Mouse (Mus musculus): ENCODE measurements around the gene Sectm1a. TPM values are rescaled to one million over a fixed set of nuclear protein-coding genes. Genes with fewer than 3 reads are reported as not detected.
"Not testable (repeated sequence)": the region's sequence is repeated elsewhere in the genome, so short reads cannot be mapped to it uniquely, and the experiment has no call there.

Sectm1a gene
- polyA plus RNA-seq, 1 experiment from 2014 or later, result not detected

DNA sequence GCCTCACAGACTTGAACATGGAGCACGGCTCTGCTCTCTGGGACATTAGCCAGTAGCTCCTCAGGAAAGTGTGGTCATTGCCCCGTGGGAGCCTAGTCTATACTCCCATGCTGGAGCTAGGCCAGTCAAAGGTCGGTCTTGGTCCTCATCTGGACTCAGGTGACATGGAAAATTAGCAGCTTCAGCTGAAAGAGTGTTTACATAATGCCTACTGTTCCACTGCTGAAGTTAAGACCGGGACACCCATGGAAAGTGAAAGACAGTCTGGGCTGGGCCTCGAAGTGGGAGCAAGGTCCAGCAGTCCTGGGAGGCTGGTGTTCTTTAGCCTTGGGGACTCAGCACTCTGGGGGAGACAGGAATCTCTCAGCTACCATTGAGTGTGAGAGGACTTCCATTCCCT, 22.9 kb downstream of the Sectm1a start:
- ATAC-seq, result no peak
- H3K9ac ChIP-seq (replicated peaks; ENCODE audit: low read depth, low read length), result no peak overlapping the region
- H3K27me3 ChIP-seq (replicated peaks; ENCODE audit: control insufficient read depth, insufficient read depth, low read length), result no peaks in the 10 kb centered on the region
- no peaks in the 10 kb centered on the region for H3K4me1 ChIP-seq (replicated peaks; ENCODE audit: control insufficient read depth, insufficient read depth, low read length)
- H3K27ac ChIP-seq (ENCODE audit: low read length), result no peak overlapping the region
- H3K4me2 ChIP-seq (ENCODE audit: low read length), result no peak overlapping the region
- H3K36me3 ChIP-seq (ENCODE audit: control insufficient read depth, insufficient read depth), result no peaks in the 10 kb centered on the region
- H3K4me3 ChIP-seq (replicated peaks; ENCODE audit: low read length), result no peak overlapping the region
- 84% methylated on average over 5 of the region's 5 CpGs for WGBS
- H3K9me3 ChIP-seq (ENCODE audit: control insufficient read depth, low read length), result no peaks in the 10 kb centered on the region

DNA sequence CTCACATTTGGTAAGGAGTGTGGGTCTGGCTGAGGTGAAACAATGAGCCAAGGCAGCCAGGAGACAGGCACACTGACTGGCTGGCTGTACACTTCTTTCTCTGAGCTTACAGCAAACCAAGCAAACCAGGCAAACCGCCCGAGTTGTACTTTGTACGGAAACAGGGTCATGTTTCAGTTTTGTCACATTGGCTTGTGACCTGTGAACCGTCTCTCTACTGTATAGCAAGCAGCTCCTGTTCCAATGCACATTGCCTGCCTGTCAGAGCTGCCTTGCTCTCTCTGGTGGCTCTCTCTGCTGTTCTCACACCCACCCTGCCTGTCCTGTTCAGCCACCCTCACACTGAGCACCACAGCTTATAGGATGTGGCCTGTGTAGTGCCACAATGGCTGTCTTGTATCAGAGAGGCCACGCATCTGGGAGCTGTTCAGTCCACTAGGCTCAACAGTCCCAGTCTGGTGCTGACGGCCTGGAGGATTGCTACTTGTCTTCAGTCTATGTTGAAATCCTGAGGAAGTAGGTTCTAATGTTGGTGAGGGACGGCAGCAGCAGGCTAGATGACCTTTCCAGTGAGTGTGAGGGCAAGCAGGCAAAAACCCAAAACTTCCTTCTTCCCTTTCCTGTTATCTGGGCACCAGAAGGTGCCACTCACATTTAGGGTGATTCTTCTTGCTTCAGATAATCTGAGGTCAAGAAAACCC, 24.3 kb downstream of the Sectm1a start:
- no peaks in the 10 kb centered on the region for H3K9me3 ChIP-seq (ENCODE audit: control insufficient read depth, low read length)
- H3K36me3 ChIP-seq (ENCODE audit: control insufficient read depth, insufficient read depth), result no peaks in the 10 kb centered on the region
- no peaks in the 10 kb centered on the region for H3K4me1 ChIP-seq (replicated peaks; ENCODE audit: control insufficient read depth, insufficient read depth, low read length)
- no peak overlapping the region for H3K27ac ChIP-seq (ENCODE audit: low read length)
- 78% methylated on average over 7 of the region's 7 CpGs for WGBS
- no peak for ATAC-seq
- H3K9ac ChIP-seq (replicated peaks; ENCODE audit: low read depth, low read length), result no peak overlapping the region
- no peak overlapping the region for H3K4me2 ChIP-seq (ENCODE audit: low read length)
- no peaks in the 10 kb centered on the region for H3K27me3 ChIP-seq (replicated peaks; ENCODE audit: control insufficient read depth, insufficient read depth, low read length)
- no peak overlapping the region for H3K4me3 ChIP-seq (replicated peaks; ENCODE audit: low read length)

DNA sequence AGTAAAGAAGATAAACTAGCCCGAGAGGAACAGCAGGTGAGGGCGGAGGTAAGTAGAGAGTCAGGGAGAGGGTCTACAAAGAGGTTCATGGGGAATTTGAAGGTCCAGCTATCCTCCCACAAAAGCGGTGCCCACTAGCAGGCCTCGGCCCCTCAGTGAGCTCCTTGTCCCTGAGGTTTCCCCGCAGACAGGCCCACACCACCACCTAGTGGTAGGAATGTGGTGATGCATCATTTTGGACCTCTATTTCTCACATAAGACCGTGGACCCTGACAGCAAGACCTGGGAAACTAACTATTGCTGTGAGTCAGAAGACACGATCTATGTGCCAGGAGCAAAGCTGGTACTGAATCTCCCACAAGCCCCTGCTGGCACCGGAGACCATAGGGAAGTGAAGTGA, 27.5 kb downstream of the Sectm1a start:
- Histone ChIP-seq H3K4me1 (replicated peaks; ENCODE audit: control insufficient read depth, insufficient read depth, low read length) (no peaks in the 10 kb centered on the region), H3K27me3 (replicated peaks; ENCODE audit: control insufficient read depth, insufficient read depth, low read length) (no peaks in the 10 kb centered on the region), H3K4me3 (replicated peaks; ENCODE audit: low read length) (no peak overlapping the region), H3K36me3 (ENCODE audit: control insufficient read depth, insufficient read depth) (no peaks in the 10 kb centered on the region), H3K9me3 (ENCODE audit: control insufficient read depth, low read length) (no peaks in the 10 kb centered on the region), H3K9ac (replicated peaks; ENCODE audit: low read depth, low read length) (no peak overlapping the region), H3K27ac (ENCODE audit: low read length) (no peak overlapping the region), H3K4me2 (ENCODE audit: low read length) (no peak overlapping the region)
- ATAC-seq, result peak; percentile 55; the same call in 1 of the 2 replicates
- WGBS, result 12% methylated on average over 8 of the region's 8 CpGs

DNA sequence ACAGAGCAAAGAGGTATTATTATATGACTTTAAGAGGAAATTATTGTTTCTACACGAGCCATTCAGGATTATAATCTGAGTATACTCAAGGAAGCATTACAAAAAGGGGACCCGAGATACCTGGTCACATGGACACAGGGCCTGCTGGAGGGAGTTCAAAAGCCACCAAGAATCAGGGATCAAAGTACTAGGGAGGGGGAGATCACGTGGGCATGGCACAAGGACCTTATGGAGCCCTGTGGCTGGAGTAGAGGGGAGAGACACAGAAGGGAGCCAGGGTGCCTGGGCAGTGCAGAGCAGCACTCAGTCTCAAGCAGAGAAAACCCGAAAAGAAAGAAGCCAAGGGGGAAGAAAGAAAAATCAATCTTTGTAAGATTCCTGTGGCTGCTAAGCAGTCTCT, 28.6 kb downstream of the Sectm1a start:
- 77% methylated on average over 4 of the region's 4 CpGs for whole genome bisulfite sequencing
- no peak overlapping the region for H3K27ac ChIP-seq (ENCODE audit: low read length)
- no peak overlapping the region for H3K4me3 ChIP-seq (replicated peaks; ENCODE audit: low read length)
- H3K4me2 ChIP-seq (ENCODE audit: low read length), result no peak overlapping the region
- H3K9me3 ChIP-seq (ENCODE audit: control insufficient read depth, low read length), result no peaks in the 10 kb centered on the region
- no peak overlapping the region for H3K9ac ChIP-seq (replicated peaks; ENCODE audit: low read depth, low read length)
- no peaks in the 10 kb centered on the region for H3K27me3 ChIP-seq (replicated peaks; ENCODE audit: control insufficient read depth, insufficient read depth, low read length)
- ATAC-seq, result no peak
- H3K36me3 ChIP-seq (ENCODE audit: control insufficient read depth, insufficient read depth), result no peaks in the 10 kb centered on the region
- H3K4me1 ChIP-seq (replicated peaks; ENCODE audit: control insufficient read depth, insufficient read depth, low read length), result no peaks in the 10 kb centered on the region

DNA sequence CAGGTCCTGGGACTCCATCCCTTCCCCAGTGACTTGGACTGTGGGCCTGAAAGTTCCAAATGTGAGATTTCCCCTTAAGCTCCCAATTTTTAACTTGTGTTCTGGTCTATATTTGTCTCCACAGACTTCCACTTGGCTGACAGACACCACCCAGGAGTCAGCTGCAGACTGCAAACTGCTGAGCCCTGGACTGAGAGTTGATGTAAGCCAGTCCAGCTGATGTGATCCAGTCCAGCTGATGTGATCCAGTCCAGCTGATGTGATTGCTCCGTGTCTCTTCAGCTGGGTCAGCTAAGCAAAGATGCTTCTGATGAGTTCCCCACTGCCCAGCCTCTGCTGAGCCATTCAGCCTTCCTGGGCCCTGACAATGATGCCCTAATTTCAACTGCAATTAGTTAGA, 29.2 kb downstream of the Sectm1a start:
- Histone ChIP-seq H3K4me3 (replicated peaks; ENCODE audit: low read length) (no peak overlapping the region), H3K4me1 (replicated peaks; ENCODE audit: control insufficient read depth, insufficient read depth, low read length) (no peaks in the 10 kb centered on the region), H3K4me2 (ENCODE audit: low read length) (no peak overlapping the region), H3K9me3 (ENCODE audit: control insufficient read depth, low read length) (no peaks in the 10 kb centered on the region), H3K27ac (ENCODE audit: low read length) (no peak overlapping the region), H3K27me3 (replicated peaks; ENCODE audit: control insufficient read depth, insufficient read depth, low read length) (no peaks in the 10 kb centered on the region), H3K36me3 (ENCODE audit: control insufficient read depth, insufficient read depth) (no peaks in the 10 kb centered on the region), H3K9ac (replicated peaks; ENCODE audit: low read depth, low read length) (no peak overlapping the region)
- ATAC-seq, result no peak
- WGBS, result 63% methylated on average over 1 of the region's 1 CpGs

DNA sequence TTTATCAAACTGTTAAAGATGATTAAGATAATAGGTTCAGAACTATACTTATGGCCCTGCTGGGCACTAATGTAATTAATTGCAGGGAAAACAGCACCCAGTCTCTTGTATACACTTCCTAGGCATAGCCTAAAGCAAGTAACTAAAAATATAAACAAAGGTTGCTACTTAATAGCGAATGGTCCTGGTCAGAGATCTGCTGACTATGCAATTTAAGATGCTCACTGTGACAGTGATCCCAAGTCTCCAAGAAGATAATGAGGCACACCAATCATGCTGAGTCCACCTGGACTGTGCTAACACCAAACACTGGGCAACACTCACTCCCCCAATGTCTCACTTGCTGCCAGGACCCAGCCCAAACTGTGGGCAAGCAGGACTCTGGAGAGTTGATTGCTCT, 31.2 kb downstream of the Sectm1a start:
- no peak for ATAC-seq
- Histone ChIP-seq H3K4me3 (replicated peaks; ENCODE audit: low read length) (no peak overlapping the region), H3K27me3 (replicated peaks; ENCODE audit: control insufficient read depth, insufficient read depth, low read length) (no peaks in the 10 kb centered on the region), H3K36me3 (ENCODE audit: control insufficient read depth, insufficient read depth) (no peaks in the 10 kb centered on the region), H3K4me2 (ENCODE audit: low read length) (no peak overlapping the region), H3K9ac (replicated peaks; ENCODE audit: low read depth, low read length) (no peak overlapping the region), H3K9me3 (ENCODE audit: control insufficient read depth, low read length) (no peaks in the 10 kb centered on the region), H3K4me1 (replicated peaks; ENCODE audit: control insufficient read depth, insufficient read depth, low read length) (no peaks in the 10 kb centered on the region), H3K27ac (ENCODE audit: low read length) (no peak overlapping the region)
- WGBS, result 70% methylated on average over 1 of the region's 1 CpGs

DNA sequence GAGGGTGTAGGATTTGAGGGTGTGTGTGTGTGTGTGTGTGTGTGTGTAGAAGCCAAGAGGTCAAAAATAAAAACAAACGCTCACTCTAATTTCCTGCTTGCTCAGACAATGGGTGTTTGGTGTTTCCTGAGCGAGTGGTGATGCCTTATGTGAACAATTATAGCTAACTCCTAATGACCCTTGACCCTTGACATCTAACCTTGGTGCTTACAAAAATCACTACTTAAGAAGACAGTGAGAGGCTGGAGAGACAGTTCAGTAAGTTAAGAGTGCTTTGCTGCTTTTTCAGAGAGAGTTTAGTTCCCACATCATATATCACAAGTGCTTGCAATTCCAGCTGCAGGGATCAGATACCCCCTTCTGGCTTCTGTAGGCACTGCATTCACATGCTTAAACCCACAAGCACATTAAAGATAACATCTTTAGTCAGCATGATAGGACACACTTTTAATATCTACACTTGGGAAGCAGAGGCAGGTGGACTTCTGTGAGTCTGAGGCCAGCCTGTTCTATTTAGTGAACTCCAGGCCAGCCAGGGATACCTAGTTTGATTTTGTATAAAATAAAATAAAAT, 33.1 kb downstream of the Sectm1a start:
- Histone ChIP-seq H3K4me1 (replicated peaks; ENCODE audit: control insufficient read depth, insufficient read depth, low read length) (no peaks in the 10 kb centered on the region), H3K4me3 (replicated peaks; ENCODE audit: low read length) (no peak overlapping the region), H3K4me2 (ENCODE audit: low read length) (no peak overlapping the region), H3K9me3 (ENCODE audit: control insufficient read depth, low read length) (no peaks in the 10 kb centered on the region), H3K27ac (ENCODE audit: low read length) (no peak overlapping the region), H3K9ac (replicated peaks; ENCODE audit: low read depth, low read length) (no peak overlapping the region), H3K27me3 (replicated peaks; ENCODE audit: control insufficient read depth, insufficient read depth, low read length) (no peaks in the 10 kb centered on the region), H3K36me3 (ENCODE audit: control insufficient read depth, insufficient read depth) (no peaks in the 10 kb centered on the region)
- 75% methylated on average over 2 of the region's 2 CpGs for WGBS
- ATAC-seq, result no peak

DNA sequence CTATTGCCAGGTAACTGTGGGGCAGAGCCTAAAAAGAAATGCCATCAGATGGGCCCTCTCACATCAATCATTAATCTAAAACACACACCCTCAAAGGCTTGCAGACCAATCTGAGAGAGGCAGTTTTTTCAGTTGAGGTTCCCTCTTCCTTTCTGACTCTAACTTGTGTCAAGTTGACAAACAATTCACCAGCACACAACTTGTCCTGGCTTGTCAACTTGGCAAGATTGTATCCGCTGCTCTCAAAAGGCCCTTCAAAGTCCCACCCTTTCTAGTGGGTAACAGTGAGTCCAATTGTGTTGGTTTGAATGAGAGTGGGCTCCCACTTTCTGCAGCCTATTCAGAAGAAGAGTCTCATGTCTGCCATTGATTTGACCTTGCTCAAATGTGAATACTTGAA, 35.7 kb downstream of the Sectm1a start:
- no peaks in the 10 kb centered on the region for H3K9me3 ChIP-seq (ENCODE audit: control insufficient read depth, low read length)
- H3K4me2 ChIP-seq (ENCODE audit: low read length), result no peak overlapping the region
- no peak for ATAC-seq
- H3K4me3 ChIP-seq (replicated peaks; ENCODE audit: low read length), result no peak overlapping the region
- H3K9ac ChIP-seq (replicated peaks; ENCODE audit: low read depth, low read length), result no peak overlapping the region
- no peaks in the 10 kb centered on the region for H3K27me3 ChIP-seq (replicated peaks; ENCODE audit: control insufficient read depth, insufficient read depth, low read length)
- no peak overlapping the region for H3K27ac ChIP-seq (ENCODE audit: low read length)
- H3K4me1 ChIP-seq (replicated peaks; ENCODE audit: control insufficient read depth, insufficient read depth, low read length), result no peaks in the 10 kb centered on the region
- WGBS, result 30% methylated on average over 1 of the region's 1 CpGs
- no peaks in the 10 kb centered on the region for H3K36me3 ChIP-seq (ENCODE audit: control insufficient read depth, insufficient read depth)

DNA sequence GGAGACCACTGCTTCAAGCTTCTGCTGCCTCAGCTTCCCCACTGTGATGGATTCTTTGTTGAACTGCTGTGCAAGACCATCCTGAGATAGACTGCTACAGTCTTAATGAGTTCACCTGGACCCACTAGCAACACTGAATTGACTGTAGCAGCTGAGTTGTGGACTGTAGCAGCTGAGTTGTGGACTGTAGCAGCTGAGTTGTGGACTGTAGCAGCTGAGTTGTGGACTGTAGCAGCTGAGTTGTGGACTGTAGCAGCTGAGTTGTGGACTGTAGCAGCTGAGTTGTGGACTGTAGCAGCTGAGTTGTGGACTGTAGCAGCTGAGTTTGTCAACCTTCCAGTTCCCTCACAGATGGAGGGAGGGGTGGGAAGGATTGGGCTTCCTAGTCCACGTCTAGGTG, 38.0 kb downstream of the Sectm1a start:
- not testable (repeated sequence) for H3K4me1 ChIP-seq (replicated peaks; ENCODE audit: control insufficient read depth, insufficient read depth, low read length); ATAC-seq; H3K27ac ChIP-seq (ENCODE audit: low read length); H3K9ac ChIP-seq (replicated peaks; ENCODE audit: low read depth, low read length); H3K36me3 ChIP-seq (ENCODE audit: control insufficient read depth, insufficient read depth); H3K4me2 ChIP-seq (ENCODE audit: low read length); H3K4me3 ChIP-seq (replicated peaks; ENCODE audit: low read length); H3K9me3 ChIP-seq (ENCODE audit: control insufficient read depth, low read length); H3K27me3 ChIP-seq (replicated peaks; ENCODE audit: control insufficient read depth, insufficient read depth, low read length)
- WGBS, result 55% methylated on average over 1 of the region's 1 CpGs

DNA sequence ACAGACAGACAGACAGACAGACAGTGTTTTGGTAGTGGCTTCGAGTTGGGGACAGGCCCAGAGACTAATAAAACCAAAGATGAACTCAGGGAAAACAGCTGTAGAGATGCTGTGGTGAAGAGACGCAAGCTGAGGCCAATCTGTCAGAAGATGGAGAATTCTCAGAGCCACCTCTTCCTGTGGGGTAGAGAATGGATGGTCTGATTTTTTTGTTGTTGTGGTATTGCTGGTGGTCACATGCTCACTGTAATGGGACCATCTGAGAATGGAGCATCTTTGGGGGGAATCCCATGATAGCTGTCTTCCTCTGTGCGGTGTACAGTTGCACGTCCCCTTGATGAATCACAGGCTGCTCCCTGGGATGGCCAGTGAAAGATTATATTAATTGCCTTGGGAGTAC, 38.5 kb downstream of the Sectm1a start:
- WGBS, result 77% methylated on average over 4 of the region's 4 CpGs
- no peak overlapping the region for H3K27ac ChIP-seq (ENCODE audit: low read length)
- ATAC-seq, result no peak
- H3K27me3 ChIP-seq (replicated peaks; ENCODE audit: control insufficient read depth, insufficient read depth, low read length), result no peaks in the 10 kb centered on the region
- no peak overlapping the region for H3K4me2 ChIP-seq (ENCODE audit: low read length)
- H3K36me3 ChIP-seq (ENCODE audit: control insufficient read depth, insufficient read depth), result no peaks in the 10 kb centered on the region
- no peaks in the 10 kb centered on the region for H3K4me1 ChIP-seq (replicated peaks; ENCODE audit: control insufficient read depth, insufficient read depth, low read length)
- no peak overlapping the region for H3K4me3 ChIP-seq (replicated peaks; ENCODE audit: low read length)
- no peaks in the 10 kb centered on the region for H3K9me3 ChIP-seq (ENCODE audit: control insufficient read depth, low read length)
- H3K9ac ChIP-seq (replicated peaks; ENCODE audit: low read depth, low read length), result no peak overlapping the region

Measured in forebrain, embryonic 16.5 days (tissue).